Mouse (Mus musculus): ENCODE measurements around the gene Zfand2b.

Zfand2b gene

GRCm38 (mm10) chr1:75212542-75212941, 44.1 kb downstream of the Zfand2b start:
- no peak for DNase-seq (ENCODE audit: low read depth, low spot score)

GRCm38 (mm10) chr1:75213096-75213495, 44.6 kb downstream of the Zfand2b start:
- no peak for DNase-seq (ENCODE audit: low read depth, low spot score)

GRCm38 (mm10) chr1:75214442-75214841, 46.0 kb downstream of the Zfand2b start:
- no peak for DNase-seq (ENCODE audit: low read depth, low spot score)

- no peak for DNase-seq (ENCODE audit: low read depth, low spot score)
Observed at GRCm38 (mm10) chr1:75214886-75215285, 46.4 kb downstream of the Zfand2b start.

GRCm38 (mm10) chr1:75215785-75216184, 47.3 kb downstream of the Zfand2b start:
- DNase-seq (ENCODE audit: low read depth, low spot score), result no peak

- DNase-seq (ENCODE audit: low read depth, low spot score), result no peak
Observed at GRCm38 (mm10) chr1:75216797-75217585, 48.5 kb downstream of the Zfand2b start.

GRCm38 (mm10) chr1:75217893-75218226, 49.4 kb downstream of the Zfand2b start:
- no peak for DNase-seq (ENCODE audit: low read depth, low spot score)

- peak; percentile 16 for DNase-seq (ENCODE audit: low read depth, low spot score)
Observed at GRCm38 (mm10) chr1:75218227-75219001, 50.0 kb downstream of the Zfand2b start.

GRCm38 (mm10) chr1:75219078-75219477, 50.6 kb downstream of the Zfand2b start:
- DNase-seq (ENCODE audit: low read depth, low spot score), result peak; percentile 78

GRCm38 (mm10) chr1:75219531-75219930, 51.1 kb downstream of the Zfand2b start, which contains the start of gene Tuba4a:
TSS of gene Tuba4a (minus strand) at chr1:75219865.
- peak; percentile 22 for DNase-seq (ENCODE audit: low read depth, low spot score)
